Mouse (Mus musculus): ENCODE measurements around the gene Olfr1220.

Gene Olfr1220

DNA sequence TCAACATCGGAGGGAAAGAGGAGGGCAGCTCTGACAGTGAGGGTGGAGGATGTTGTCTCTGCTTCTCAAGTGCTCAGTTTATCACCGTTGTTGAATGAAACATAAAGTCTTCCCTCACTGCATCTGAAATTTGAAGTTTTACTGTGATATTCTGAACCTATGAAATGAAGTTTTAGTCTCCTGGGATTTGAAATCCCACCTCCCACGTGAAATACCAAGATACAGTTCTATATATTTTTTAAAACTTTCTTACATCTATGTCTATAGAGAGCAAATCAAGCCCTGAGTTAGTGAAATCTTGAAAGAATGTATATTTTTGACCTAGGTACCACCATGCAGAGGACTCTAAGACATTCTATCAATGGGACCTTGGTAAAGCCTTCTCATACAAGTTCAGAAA lies at the start of gene Olfr1220:
Olfr1220 (minus strand) TSS at position 101 of the 400 bp plus-strand sequence.
- no peak for DNase-seq (ENCODE audit: low read depth, low spot score)

DNA sequence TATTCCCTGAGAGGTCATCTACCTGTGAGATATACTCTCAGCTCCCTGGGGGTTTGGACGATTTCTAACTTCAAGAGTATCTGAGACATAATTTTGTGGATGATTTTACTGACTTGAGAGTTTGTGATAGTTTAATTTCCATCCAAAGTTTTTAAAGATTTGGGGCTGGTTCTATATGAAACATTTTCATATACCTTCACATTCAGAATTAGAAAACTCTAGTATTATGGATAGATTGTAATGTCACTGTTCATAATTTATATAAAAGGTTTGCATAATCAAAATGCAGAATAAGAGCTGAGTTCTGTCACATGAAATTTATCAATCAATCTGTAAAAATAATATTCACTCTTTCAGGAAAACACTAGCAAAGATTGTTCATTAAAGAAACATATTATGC lies 44.8 kb upstream of the Olfr1220 start, which contains the start of gene Olfr1223:
Olfr1223 (minus strand) TSS at position 101 of the 400 bp plus-strand sequence.
- no peak for DNase-seq (ENCODE audit: low read depth, low spot score)

DNA sequence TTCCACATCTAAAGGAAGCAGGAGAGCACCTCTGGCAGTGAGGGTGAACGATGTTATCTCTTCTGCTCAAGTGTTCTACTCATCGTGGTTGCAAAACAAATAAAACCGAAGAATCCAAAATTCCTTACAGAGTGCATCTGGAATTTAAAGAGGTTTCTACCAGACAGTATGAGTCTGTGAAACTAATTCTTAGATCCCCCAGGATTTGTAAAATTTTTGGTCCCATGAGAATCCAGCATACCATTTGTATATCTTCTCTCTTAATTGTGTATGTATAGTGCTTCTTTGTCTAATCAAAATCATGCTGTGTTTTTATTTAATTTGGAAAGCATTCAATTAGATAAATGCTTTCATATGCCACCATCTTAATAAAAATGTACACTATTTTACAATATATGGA lies 26.3 kb upstream of the Olfr1220 start, which contains the start of gene Olfr1222:
Olfr1222 (minus strand) TSS at position 101 of the 400 bp plus-strand sequence.
- no peak for DNase-seq (ENCODE audit: low read depth, low spot score)

DNA sequence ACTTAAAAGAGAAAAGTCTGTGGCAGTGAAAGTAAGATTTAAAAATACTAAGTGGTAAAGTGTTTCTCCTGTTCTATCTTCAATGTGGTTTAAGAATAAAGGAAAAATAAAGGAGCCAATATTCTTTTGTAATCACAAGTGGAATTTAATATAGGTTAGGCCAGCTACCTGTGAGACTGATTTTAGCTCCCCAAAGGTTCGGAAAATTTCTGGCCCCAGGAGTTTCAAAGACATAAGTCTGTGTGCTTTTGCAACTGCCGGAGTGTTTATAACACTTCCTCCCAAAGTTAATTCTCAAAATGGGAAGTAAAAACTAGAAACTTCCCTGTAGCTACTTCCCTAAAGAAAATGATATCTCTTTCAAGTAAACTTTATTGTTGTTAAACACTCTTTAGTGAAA lies 10.5 kb upstream of the Olfr1220 start, which contains the start of gene Olfr1221:
Olfr1221 (minus strand) TSS at position 101 of the 400 bp plus-strand sequence.
- no peak for DNase-seq (ENCODE audit: low read depth, low spot score)

DNA sequence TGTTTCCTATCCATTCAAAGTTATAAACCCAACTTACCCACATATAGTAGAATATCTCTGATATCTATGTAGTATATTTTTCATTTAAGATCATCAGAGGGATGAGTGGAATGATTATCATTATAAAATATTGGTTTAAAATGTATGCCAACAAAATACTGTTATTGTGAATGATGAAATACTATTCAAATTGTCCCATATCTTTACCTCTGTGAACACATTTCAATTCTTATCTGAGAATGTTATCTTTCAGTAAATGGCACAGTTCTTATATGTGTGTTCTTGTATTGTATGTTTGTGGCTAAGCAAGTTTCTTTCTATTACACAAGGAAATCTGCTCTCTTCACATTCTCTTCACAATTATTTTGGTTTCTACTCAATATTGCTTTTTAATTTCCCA lies 984 bp downstream of the Olfr1220 start:
- DNase-seq (ENCODE audit: low read depth, low spot score): no peak

DNA sequence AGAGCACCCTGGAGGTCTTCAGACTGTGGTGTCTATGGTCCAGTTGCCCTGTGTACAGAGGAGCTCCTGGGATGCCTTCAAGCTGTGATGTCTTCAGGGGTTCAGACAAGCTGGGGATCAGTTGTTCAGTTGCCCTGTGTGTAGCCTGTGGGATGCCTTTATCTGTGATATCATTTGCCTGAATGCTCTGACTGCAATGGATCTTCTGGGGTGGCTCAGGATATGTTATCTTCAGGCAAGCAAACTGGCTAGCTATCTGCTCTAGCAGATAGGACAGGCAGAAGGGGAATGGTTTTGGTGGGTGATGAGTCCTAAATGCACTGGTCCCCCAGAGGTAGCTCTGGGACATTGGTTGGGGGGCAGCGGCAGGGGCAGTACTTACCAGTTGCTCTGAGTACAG lies 12.8 kb downstream of the Olfr1220 start:
- DNase-seq (ENCODE audit: low read depth, low spot score): no peak

DNA sequence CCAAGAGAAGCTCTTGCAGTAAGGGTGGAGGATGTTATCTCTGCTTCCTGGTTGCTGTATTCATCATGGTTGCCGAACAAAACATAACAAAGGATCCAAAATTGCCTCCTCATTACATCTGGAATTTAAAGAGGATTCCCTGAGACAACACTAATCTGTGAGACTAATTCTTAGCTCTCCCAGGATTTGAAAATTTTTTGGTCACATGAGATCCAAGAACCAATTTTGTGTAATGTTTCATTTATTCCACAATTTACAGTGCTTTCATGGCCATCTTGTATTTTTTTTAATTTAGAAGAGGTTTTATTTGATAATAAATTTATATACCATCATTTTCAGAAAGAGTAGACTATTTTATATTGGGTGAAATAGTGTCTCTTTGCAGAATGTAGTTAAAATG lies 23.2 kb downstream of the Olfr1220 start, which contains the start of gene Olfr1219:
Olfr1219 (minus strand) TSS at position 101 of the 400 bp plus-strand sequence.
- DNase-seq (ENCODE audit: low read depth, low spot score): no peak

DNA sequence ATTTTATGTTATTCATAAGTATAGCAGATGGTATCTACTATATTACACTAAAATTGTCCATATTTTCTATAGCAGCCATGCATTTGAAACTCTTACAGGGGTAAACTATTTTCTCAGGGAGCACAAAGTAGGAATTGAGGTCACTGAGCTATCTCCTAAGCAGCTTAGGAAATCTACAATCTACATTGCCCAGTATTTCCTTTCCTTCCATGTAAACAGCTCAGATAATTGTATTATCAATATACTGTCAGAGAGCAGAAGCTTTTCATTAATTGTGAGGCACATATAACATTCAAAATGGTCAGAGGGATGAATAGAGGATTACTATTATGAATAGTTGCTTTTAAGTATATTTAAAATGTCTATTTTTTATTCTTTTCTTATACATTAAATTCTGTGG lies 25.1 kb downstream of the Olfr1220 start:
- no peak for DNase-seq (ENCODE audit: low read depth, low spot score)

DNA sequence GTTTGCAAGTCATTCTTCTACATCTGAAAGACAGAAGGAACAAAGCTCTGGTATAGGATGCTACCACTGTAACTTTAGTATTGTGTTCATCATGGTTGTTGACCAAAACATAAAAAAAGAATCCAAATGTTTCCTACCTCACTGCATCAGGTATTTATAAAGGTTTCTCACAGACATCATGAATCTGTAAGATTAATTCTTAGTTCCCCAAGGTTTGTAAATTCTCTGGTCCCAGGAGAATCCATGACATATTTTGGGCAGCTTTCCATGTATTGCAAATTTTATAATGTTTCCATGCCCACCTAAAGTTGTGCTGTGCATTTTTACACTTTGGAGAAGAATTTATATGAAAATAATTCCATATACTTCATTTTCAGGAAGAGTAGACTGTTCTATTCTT lies 45.5 kb downstream of the Olfr1220 start, which contains the start of gene Olfr1218:
Olfr1218 (minus strand) TSS at position 101 of the 400 bp plus-strand sequence.
- DNase-seq (ENCODE audit: low read depth, low spot score): no peak
